Mouse (Mus musculus) testis, adult 10 weeks (tissue): Measurements from ENCODE around the gene Eif3f. TPM values are rescaled to one million over a fixed set of nuclear protein-coding genes. Genes with fewer than 3 reads are reported as not detected.

Experiments
- polyA plus RNA-seq: library from polyadenylated mRNA; stranded (reverse); fragments of 350-450 nt; fragmentation: Illumina TruSeq; extraction: RNeasy Lipid Tissue Mini Kit (QIAGEN cat#74804); gene quantifications from one replicate; pipeline ENCODE4 v1.2.3, GENCODE M21; 2014; ENCODE audit warnings: low read depth, low replicate concordance

Eif3f gene
- 23.3 TPM for polyA plus RNA-seq

GRCm38 (mm10) chr7:108933794-108934731 is at the start of gene Eif3f:
Gene Eif3f (plus strand): TSS chr7:108934417.

GRCm38 (mm10) chr7:108884906-108885305 is 49.3 kb upstream of the Eif3f start, which contains the start of gene Olfr518:
Gene Olfr518 (minus strand): TSS chr7:108885006.

GRCm38 (mm10) chr7:108894320-108894719 is 39.9 kb upstream of the Eif3f start, which contains the start of gene Olfr519:
Gene Olfr519 (minus strand): TSS chr7:108894420.

GRCm38 (mm10) chr7:108929726-108930393 is 4.4 kb upstream of the Eif3f start, which contains the start of gene Nlrp10:
Gene Nlrp10 (minus strand): TSS chr7:108930178.

GRCm38 (mm10) chr7:108950312-108950761 is 16.1 kb downstream of the Eif3f start, which contains the start of gene Tub:
Gene Tub (plus strand): TSS chr7:108950338.

Other genes starting within 250 kb of the Eif3f start
- not detected for gene Olfr512, start 221.1 kb upstream of the Eif3f start, polyA plus RNA-seq
- not detected for gene Olfr513, start 183.4 kb upstream of the Eif3f start, polyA plus RNA-seq
- gene Olfr514, start 108.4 kb upstream of the Eif3f start, polyA plus RNA-seq: not detected
- not detected for gene Olfr516, start 83.9 kb upstream of the Eif3f start, polyA plus RNA-seq
- not detected for gene Olfr517, start 62.0 kb upstream of the Eif3f start, polyA plus RNA-seq
- gene Olfr518, start 49.4 kb upstream of the Eif3f start, polyA plus RNA-seq: not detected
- gene Olfr519, start 40.0 kb upstream of the Eif3f start, polyA plus RNA-seq: not detected
- gene Nlrp10, start 4.2 kb upstream of the Eif3f start, polyA plus RNA-seq: 0.27 TPM
- gene Tub, start 15.9 kb downstream of the Eif3f start, polyA plus RNA-seq: 5.3 TPM
- gene Ric3, start 148.9 kb downstream of the Eif3f start, polyA plus RNA-seq: 16.7 TPM
- not detected for gene Lmo1, start 240.8 kb downstream of the Eif3f start, polyA plus RNA-seq